Mouse (Mus musculus): ENCODE measurements around the gene Sprr2a2. TPM values are rescaled to one million over a fixed set of nuclear protein-coding genes. Genes with fewer than 3 reads are reported as not detected.

Gene Sprr2a2
- total RNA-seq (2023), result not detected

DNA sequence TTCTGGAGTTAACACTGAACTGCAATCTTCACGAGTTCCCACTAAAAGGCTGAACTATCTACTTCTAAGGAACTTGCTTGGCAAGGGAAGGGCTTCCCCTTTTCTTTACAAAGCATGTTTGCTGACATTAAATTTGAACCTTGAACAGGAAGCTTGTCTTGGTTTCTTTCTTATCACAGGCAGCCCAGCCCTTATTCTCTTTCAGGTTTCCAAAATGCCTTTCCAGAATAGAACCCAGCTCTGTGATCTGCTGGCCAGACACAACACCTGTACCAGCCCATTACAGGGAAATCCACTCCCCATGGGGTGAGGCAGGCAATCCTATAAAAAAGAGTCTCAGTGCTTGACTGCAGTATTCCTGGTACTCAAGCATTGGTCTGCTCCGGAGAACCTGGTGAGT, at the start of gene Sprr2a2, which contains the start of gene Sprr2a1:
Gene Sprr2a2 (plus strand): TSS at position 352 of the 400 bp plus-strand sequence.
Gene Sprr2a1 (plus strand): TSS at position 231 of the 400 bp plus-strand sequence.

DNA sequence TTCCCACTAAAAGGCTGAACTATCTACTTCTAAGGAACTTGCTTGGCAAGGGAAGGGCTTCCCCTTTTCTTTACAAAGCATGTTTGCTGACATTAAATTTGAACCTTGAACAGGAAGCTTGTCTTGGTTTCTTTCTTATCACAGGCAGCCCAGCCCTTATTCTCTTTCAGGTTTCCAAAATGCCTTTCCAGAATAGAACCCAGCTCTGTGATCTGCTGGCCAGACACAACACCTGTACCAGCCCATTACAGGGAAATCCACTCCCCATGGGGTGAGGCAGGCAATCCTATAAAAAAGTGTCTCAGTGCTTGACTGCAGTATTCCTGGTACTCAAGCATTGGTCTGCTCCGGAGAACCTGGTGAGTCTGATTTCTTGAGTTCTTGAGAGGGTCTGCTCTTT, 69.4 kb downstream of the Sprr2a2 start, which contains the start of gene Sprr2a3:
Gene Sprr2a3 (plus strand): TSS at position 317 of the 400 bp plus-strand sequence.

Other genes starting within 250 kb of the Sprr2a2 start
- gene Pglyrp3, start 201.3 kb upstream of the Sprr2a2 start, total RNA-seq (2023), result not detected
- gene Lor, start 132.8 kb upstream of the Sprr2a2 start, total RNA-seq (2023), result not detected
- not detected for gene Prr9, start 92.0 kb upstream of the Sprr2a2 start, total RNA-seq (2023)
- gene Lelp1, start 73.2 kb upstream of the Sprr2a2 start, total RNA-seq (2023), result not detected
- gene Sprr2a1, start 121 bp upstream of the Sprr2a2 start, total RNA-seq (2023), result not detected
- gene Sprr2a3, start 69.5 kb downstream of the Sprr2a2 start, total RNA-seq (2023), result not detected
- gene Sprr2b, start 100.7 kb downstream of the Sprr2a2 start, total RNA-seq (2023), result not detected
- gene Sprr2d, start 123.2 kb downstream of the Sprr2a2 start, total RNA-seq (2023), result not detected
- not detected for gene Sprr2e, start 136.2 kb downstream of the Sprr2a2 start, total RNA-seq (2023)
- not detected for gene Sprr2f, start 149.3 kb downstream of the Sprr2a2 start, total RNA-seq (2023)
- not detected for gene Sprr2h, start 169.8 kb downstream of the Sprr2a2 start, total RNA-seq (2023)
- not detected for gene Sprr2i, start 192.1 kb downstream of the Sprr2a2 start, total RNA-seq (2023)
- gene Sprr2j-ps, start 202.2 kb downstream of the Sprr2a2 start, total RNA-seq (2023), result not detected
- 0.76 TPM for gene Gm9774, start 213.5 kb downstream of the Sprr2a2 start, total RNA-seq (2023)
- gene Sprr2k, start 216.7 kb downstream of the Sprr2a2 start, total RNA-seq (2023), result not detected
- not detected for gene Sprr1b, start 222.9 kb downstream of the Sprr2a2 start, total RNA-seq (2023)
- gene Sprr3, start 242.8 kb downstream of the Sprr2a2 start, total RNA-seq (2023), result not detected